Mouse (Mus musculus) thymus, adult 2 months (tissue): Measurements from ENCODE around the gene Tnf.

ENCODE experiments used
- CTCF ChIP-seq: fragments of 200-500 bp; IDR thresholded peaks from 2 replicates; pipeline ENCODE4 v1.5.1; 2012; ENCODE audit warnings: mild to moderate bottlenecking, control low read depth, low read length, moderate library complexity, borderline replicate concordance; ENCODE audit not compliant: control insufficient read depth, poor library complexity, insufficient read depth; ENCODE audit errors: extremely low read depth
- POLR2A ChIP-seq: fragments of 200-500 bp; IDR thresholded peaks from 2 replicates; pipeline ENCODE4 v1.6.1; 2012; ENCODE audit warnings: mild to moderate bottlenecking, low read length, control low read depth, moderate library complexity; ENCODE audit not compliant: control insufficient read depth, poor library complexity, insufficient read depth; ENCODE audit errors: extremely low read depth

DNA sequence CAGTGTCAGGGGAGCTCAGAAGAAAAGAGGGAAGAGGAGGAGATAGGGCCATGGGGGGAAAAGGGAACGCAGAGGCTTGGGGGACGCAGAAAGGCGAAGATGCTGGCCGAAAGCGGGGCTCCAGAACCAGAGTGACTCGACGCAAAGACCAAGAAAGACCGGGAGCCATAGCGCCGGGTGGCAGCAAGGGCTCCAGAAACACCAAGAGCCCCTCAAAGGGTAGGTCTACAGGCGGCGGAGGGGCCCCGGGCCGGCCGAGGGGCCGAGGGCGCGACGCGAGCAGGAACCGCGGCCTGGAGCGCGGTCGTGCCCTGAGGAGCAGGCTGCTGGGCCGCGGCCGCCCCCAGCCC lies 37.6 kb downstream of the Tnf start:
- no peak for TF ChIP-seq POLR2A
- TF ChIP-seq CTCF, result no peak
